ENCODE assay signal across 21 mouse cellular contexts in the genomic region with DNA sequence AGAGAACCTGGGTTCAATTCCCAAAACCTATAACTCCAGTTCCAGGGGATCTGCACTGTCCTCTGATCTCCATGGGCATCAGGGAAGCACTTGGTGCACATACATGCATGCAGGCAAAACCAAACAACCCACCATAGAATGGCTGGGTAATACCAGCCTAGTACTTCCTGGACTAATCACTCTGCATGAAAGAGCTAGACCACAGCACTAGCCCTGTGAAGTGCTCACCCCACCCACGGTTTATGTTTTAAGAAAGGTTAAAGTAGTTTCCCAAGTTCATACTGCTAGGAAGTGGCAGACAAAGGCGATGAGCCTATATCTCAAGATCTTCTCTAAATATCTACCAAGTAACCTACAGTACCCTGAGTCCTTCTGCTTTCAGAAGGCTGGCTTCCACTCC. TPM values are rescaled to one million over a fixed set of nuclear protein-coding genes. Genes with fewer than 3 reads are reported as not detected.
DNase-seq lines count a peak whose midpoint lies in the region; ATAC-seq lines count a peak whose summit lies in the region.
"Had no signal": no experiment of that assay in that cellular context is flagged by ENCODE, and none has a peak within 500 bp of the region (broad histone marks: within the 10 kb centered on the region; RNA-seq: fewer than 3 reads in every experiment).

No protein-coding gene starts in this region.

- H3K4me1 ChIP-seq in heart, embryonic 10.5 days = 0 out of 2 replicates have a peak, but pooled peaks cover 4% of the 10 kb centered on the region
- H3K4me1 ChIP-seq in brown adipose tissue, adult 24 weeks (ENCODE audit: control insufficient read depth, insufficient read depth, insufficient read length, low read length) = peaks cover 18% of the 10 kb centered on the region
- H3K4me1 ChIP-seq in embryonic facial prominence, embryonic 10.5 days = 0 out of 2 replicates have a peak, but pooled peaks cover 8% of the 10 kb centered on the region
- H3K4me1 ChIP-seq in hindbrain, embryonic 13.5 days (replicated peaks) = no peaks in the 10 kb centered on the region
- H3K4me1 ChIP-seq: hindbrain, embryonic 12.5 days; limb, embryonic 13.5 days; midbrain, embryonic 15.5 days had no signal

- H3K4me3 ChIP-seq in heart, embryonic 10.5 days = no peak overlapping the region
- no peak overlapping the region for H3K4me3 ChIP-seq in brown adipose tissue, adult 24 weeks (ENCODE audit: insufficient read depth, low read depth, low read length)
- H3K4me3 ChIP-seq in embryonic facial prominence, embryonic 10.5 days = no peak overlapping the region
- no peak overlapping the region for H3K4me3 ChIP-seq in hindbrain, embryonic 13.5 days
- H3K4me3 ChIP-seq: forebrain, embryonic 12.5 days; hindbrain, embryonic 12.5 days; limb, embryonic 13.5 days; liver, embryonic 15.5 days; midbrain, embryonic 15.5 days had no signal

- 75% methylated on average over 2 of the region's 2 CpGs for WGBS in heart, embryonic 10.5 days
- 89% methylated on average over 2 of the region's 2 CpGs for WGBS in embryonic facial prominence, embryonic 10.5 days
- WGBS in hindbrain, embryonic 13.5 days = 92% methylated on average over 2 of the region's 2 CpGs

- H3K36me3 ChIP-seq in heart, embryonic 10.5 days = no peaks in the 10 kb centered on the region
- H3K36me3 ChIP-seq in embryonic facial prominence, embryonic 10.5 days (replicated peaks) = no peaks in the 10 kb centered on the region
- H3K36me3 ChIP-seq in hindbrain, embryonic 13.5 days = no peaks in the 10 kb centered on the region
- H3K36me3 ChIP-seq: forebrain, embryonic 12.5 days; hindbrain, embryonic 12.5 days; limb, embryonic 13.5 days; liver, embryonic 15.5 days; midbrain, embryonic 15.5 days had no signal

- H3K27me3 ChIP-seq in heart, embryonic 10.5 days (ENCODE audit: insufficient read depth, poor library complexity, severe bottlenecking) = no peaks in the 10 kb centered on the region
- no peaks in the 10 kb centered on the region for H3K27me3 ChIP-seq in embryonic facial prominence, embryonic 10.5 days (replicated peaks; ENCODE audit: low read depth, poor library complexity, severe bottlenecking)
- no peaks in the 10 kb centered on the region for H3K27me3 ChIP-seq in hindbrain, embryonic 13.5 days
- H3K27me3 ChIP-seq: forebrain, embryonic 12.5 days; hindbrain, embryonic 12.5 days; limb, embryonic 13.5 days; liver, embryonic 15.5 days; midbrain, embryonic 15.5 days had no signal

- H3K9ac ChIP-seq in hindbrain, embryonic 13.5 days = no peak overlapping the region
- H3K9ac ChIP-seq: forebrain, embryonic 12.5 days; hindbrain, embryonic 12.5 days; limb, embryonic 13.5 days; liver, embryonic 15.5 days; midbrain, embryonic 15.5 days had no signal

- 0 out of 2 replicates have a peak, but pooled peaks have one; percentile 15 for ATAC-seq in megakaryocyte progenitor cell, adult 5-6 weeks (replicated peaks; ENCODE audit: poor library complexity)
- no peak for ATAC-seq in hindbrain, embryonic 13.5 days (ENCODE audit: low FRiP score)
- ATAC-seq: intestine, embryonic 16.5 days; midbrain, embryonic 15.5 days had no signal

- H3K9me3 ChIP-seq in heart, embryonic 10.5 days = no peaks in the 10 kb centered on the region
- H3K9me3 ChIP-seq in embryonic facial prominence, embryonic 10.5 days = no peaks in the 10 kb centered on the region
- no peaks in the 10 kb centered on the region for H3K9me3 ChIP-seq in hindbrain, embryonic 13.5 days
- H3K9me3 ChIP-seq: forebrain, embryonic 12.5 days; hindbrain, embryonic 12.5 days; limb, embryonic 13.5 days; liver, embryonic 15.5 days; midbrain, embryonic 15.5 days had no signal

- no peak overlapping the region for H3K4me2 ChIP-seq in hindbrain, embryonic 13.5 days
- H3K4me2 ChIP-seq: forebrain, embryonic 12.5 days; hindbrain, embryonic 12.5 days; limb, embryonic 13.5 days; liver, embryonic 15.5 days; midbrain, embryonic 15.5 days had no signal

- no peak overlapping the region for H3K27ac ChIP-seq in heart, embryonic 10.5 days
- H3K27ac ChIP-seq in brown adipose tissue, adult 24 weeks (replicated peaks; ENCODE audit: low read depth, low read length) = 0 out of 2 replicates have a peak overlapping the region, but pooled peaks have one; percentile 28
- H3K27ac ChIP-seq in embryonic facial prominence, embryonic 10.5 days (replicated peaks) = no peak overlapping the region
- H3K27ac ChIP-seq in hindbrain, embryonic 13.5 days = no peak overlapping the region
- H3K27ac ChIP-seq: forebrain, embryonic 12.5 days; hindbrain, embryonic 12.5 days; limb, embryonic 13.5 days; liver, embryonic 15.5 days; midbrain, embryonic 15.5 days had no signal

- DNase-seq in heart, adult 11 months = peak; percentile 76
- DNase-seq in heart, embryonic 10.5 days (ENCODE audit: low spot score) = no peak
- DNase-seq in CD4-positive helper T cell, adult 2 months (ENCODE audit: low read depth, low spot score) = peak; percentile 66
- DNase-seq in embryo, embryonic 11 days = no peak
- no peak for DNase-seq in embryonic facial prominence, embryonic 10.5 days (ENCODE audit: low spot score)
- DNase-seq: adrenal gland, adult 8-10 months; cerebellum, adult 11-12 months; cerebellum, postnatal 25 days; gastrocnemius, postnatal 14 days; kidney, postnatal 36 days; lung, postnatal 10 days; retina, postnatal 1 day had no signal

RNA-seq across cellular contexts. Expression of a gene that starts 51.6 kb away (rescaled TPM):
- polyA plus RNA-seq in heart, embryonic 10.5 days (2016; fragmentation: Nextera tagmentation; extraction: Ambion mirVana) = 55.9 and 61.4 TPM in 2 replicates
- polyA plus RNA-seq in brown adipose tissue, adult 24 weeks (2012; ENCODE audit: insufficient read depth, insufficient read length, missing spikeins) = 45.5 and 51.7 TPM in 2 replicates
- 60.2 and 69.1 TPM in 2 replicates for total RNA-seq in megakaryocyte progenitor cell, adult 5-6 weeks (2015)
- total RNA-seq in megakaryocyte progenitor cell, adult 5-6 weeks (2017) = 56.6 and 62.6 TPM in 2 replicates
- polyA plus RNA-seq in embryonic facial prominence, embryonic 10.5 days (2016; fragmentation: Nextera tagmentation; extraction: Ambion mirVana) = 47.6 and 49.0 TPM in 2 replicates
- polyA plus RNA-seq in hindbrain, embryonic 13.5 days (2015; fragmentation: Nextera tagmentation; extraction: Ambion mirVana) = 63.4 and 66.3 TPM in 2 replicates

Comparison
In these comparisons a context has a peak if more than half of its experiments do, and no peak if none do; other contexts are left out.
1. DNase-seq: peak in heart, adult 11 months (single experiment) and CD4-positive helper T cell, adult 2 months (single experiment); none in heart, embryonic 10.5 days (single experiment), embryo, embryonic 11 days (single experiment) and embryonic facial prominence, embryonic 10.5 days (single experiment).